Mouse (Mus musculus) forebrain, embryonic 11.5 days (tissue): ENCODE results near the gene Gast. TPM values are rescaled to one million over a fixed set of nuclear protein-coding genes. Genes with fewer than 3 reads are reported as not detected.

Experiments used
- polyA plus RNA-seq: library from polyadenylated mRNA; unstranded; fragments of >200 nt; fragmentation: Nextera tagmentation; extraction: Ambion mirVana; gene quantifications from 2 replicates; pipeline ENCODE4 v1.2.1, GENCODE M21; 2014

Gast gene
- polyA plus RNA-seq, 1 experiment from 2014 or later, result 0.79 TPM

Other genes starting within 250 kb of the Gast start
- gene Krt32, start 246.2 kb upstream of the Gast start, polyA plus RNA-seq, result not detected in 2 replicates
- not detected in 2 replicates for gene Krt35, start 238.2 kb upstream of the Gast start, polyA plus RNA-seq
- gene Krt36, start 228.8 kb upstream of the Gast start, polyA plus RNA-seq, result not detected in 2 replicates
- not detected in 2 replicates for gene Krt13, start 212.8 kb upstream of the Gast start, polyA plus RNA-seq
- gene Krt15, start 198.5 kb upstream of the Gast start, polyA plus RNA-seq, result 0.90 and 1.2 TPM in 2 replicates
- 3.0 and 4.0 TPM in 2 replicates for gene Krt19, start 185.7 kb upstream of the Gast start, polyA plus RNA-seq
- not detected in 2 replicates for gene Krt9, start 141.2 kb upstream of the Gast start, polyA plus RNA-seq
- 1.6 and 1.7 TPM in 2 replicates for gene Krt14, start 126.9 kb upstream of the Gast start, polyA plus RNA-seq
- gene Krt16, start 85.5 kb upstream of the Gast start, polyA plus RNA-seq, result not detected in 2 replicates
- gene Krt17, start 73.4 kb upstream of the Gast start, polyA plus RNA-seq, result not detected in 2 replicates
- not detected in 2 replicates for gene Krt42, start 64.5 kb upstream of the Gast start, polyA plus RNA-seq
- gene Eif1, start 14.5 kb upstream of the Gast start, polyA plus RNA-seq, result 1,675 and 1,791 TPM in 2 replicates
- gene Hap1, start 21.7 kb downstream of the Gast start, polyA plus RNA-seq, result 39.0 and 46.1 TPM in 2 replicates
- 33.3 and 35.5 TPM in 2 replicates for gene Jup, start 63.4 kb downstream of the Gast start, polyA plus RNA-seq
- 17.8 and 18.9 TPM in 2 replicates for gene P3h4, start 80.4 kb downstream of the Gast start, polyA plus RNA-seq
- 36.6 and 41.2 TPM in 2 replicates for gene Fkbp10, start 81.3 kb downstream of the Gast start, polyA plus RNA-seq
- 104 and 115 TPM in 2 replicates for gene Nt5c3b, start 107.4 kb downstream of the Gast start, polyA plus RNA-seq
- 0.41 and 0.85 TPM in 2 replicates for gene Klhl10, start 107.5 kb downstream of the Gast start, polyA plus RNA-seq
- 15.5 and 15.7 TPM in 2 replicates for gene Klhl11, start 138.3 kb downstream of the Gast start, polyA plus RNA-seq
- 294 TPM in 2 replicates for gene Acly, start 193.6 kb downstream of the Gast start, polyA plus RNA-seq
- 1.3 and 1.9 TPM in 2 replicates for gene Ttc25, start 211.2 kb downstream of the Gast start, polyA plus RNA-seq
- gene Cnp, start 240.5 kb downstream of the Gast start, polyA plus RNA-seq, result 18.3 and 20.3 TPM in 2 replicates